Mouse (Mus musculus) kidney, embryonic 14.5 days (tissue): ENCODE data around the gene Suclg1. TPM values are rescaled to one million over a fixed set of nuclear protein-coding genes. Genes with fewer than 3 reads are reported as not detected.

Source experiments
- ATAC-seq: fragments of 200-750 bp; cut with Nextera tagmentation; 2 replicates; pipeline ENCODE4 v1.8.0; 2017; ENCODE audit warnings: moderate number of reproducible peaks, mild to moderate bottlenecking, moderate TSS enrichment, moderate library complexity; ENCODE audit not compliant: low FRiP score, low TSS enrichment
- H3K27ac ChIP-seq: fragments of 300-500 bp; sonication (generic); 2 replicates; pipeline ENCODE4 v1.5.1; 2014; ENCODE audit warnings: low read depth, mild to moderate bottlenecking, low read length, moderate library complexity, mixed read lengths
- H3K27me3 ChIP-seq: fragments of 300-500 bp; sonication (generic); 2 replicates; pipeline ENCODE4 v1.6.1; 2014; ENCODE audit warnings: mild to moderate bottlenecking, low read length; ENCODE audit not compliant: control insufficient read depth, insufficient read depth
- H3K36me3 ChIP-seq: fragments of 300-500 bp; sonication (generic); 2 replicates; pipeline ENCODE4 v1.6.1; 2014; ENCODE audit warnings: low read length, mixed read lengths; ENCODE audit not compliant: control insufficient read depth, insufficient read depth
- H3K4me1 ChIP-seq: fragments of 300-500 bp; sonication (generic); 2 replicates; pipeline ENCODE4 v1.6.1; 2014; ENCODE audit warnings: low read length, mixed read lengths; ENCODE audit not compliant: control insufficient read depth, insufficient read depth
- H3K4me2 ChIP-seq: fragments of 300-500 bp; sonication (generic); replicated peaks from 2 replicates; pipeline ENCODE4 v1.6.1; 2014; ENCODE audit warnings: low read depth, mild to moderate bottlenecking, low read length
- H3K4me3 ChIP-seq: fragments of 300-500 bp; sonication (generic); 2 replicates; pipeline ENCODE4 v1.5.1; 2014; ENCODE audit warnings: mild to moderate bottlenecking, low read length
- H3K9ac ChIP-seq: fragments of 300-500 bp; sonication (generic); 2 replicates; pipeline ENCODE4 v1.6.1; 2014; ENCODE audit warnings: low read depth, mild to moderate bottlenecking, low read length, moderate library complexity
- H3K9me3 ChIP-seq: fragments of 300-500 bp; sonication (generic); 2 replicates; pipeline ENCODE4 v1.6.1; 2016; ENCODE audit warnings: low read length; ENCODE audit not compliant: control insufficient read depth
- WGBS: fragments of 180-500 bp; shearing (Covaris S2); extraction: QIAGEN DNeasy Blood & Tissue Kit; methylation state at CpG from one replicate; pipeline ENCODE4 v1.1.7; 2014; 5-methylcytosine and 5-hydroxymethylcytosine counted together
- polyA plus RNA-seq: library from polyadenylated mRNA; unstranded; fragments of >200 nt; fragmentation: Nextera tagmentation; extraction: Ambion mirVana; gene quantifications from 2 replicates; pipeline ENCODE4 v1.2.1, GENCODE M21; 2014

Suclg1 gene
- 206 and 227 TPM in 2 replicates for polyA plus RNA-seq

DNA sequence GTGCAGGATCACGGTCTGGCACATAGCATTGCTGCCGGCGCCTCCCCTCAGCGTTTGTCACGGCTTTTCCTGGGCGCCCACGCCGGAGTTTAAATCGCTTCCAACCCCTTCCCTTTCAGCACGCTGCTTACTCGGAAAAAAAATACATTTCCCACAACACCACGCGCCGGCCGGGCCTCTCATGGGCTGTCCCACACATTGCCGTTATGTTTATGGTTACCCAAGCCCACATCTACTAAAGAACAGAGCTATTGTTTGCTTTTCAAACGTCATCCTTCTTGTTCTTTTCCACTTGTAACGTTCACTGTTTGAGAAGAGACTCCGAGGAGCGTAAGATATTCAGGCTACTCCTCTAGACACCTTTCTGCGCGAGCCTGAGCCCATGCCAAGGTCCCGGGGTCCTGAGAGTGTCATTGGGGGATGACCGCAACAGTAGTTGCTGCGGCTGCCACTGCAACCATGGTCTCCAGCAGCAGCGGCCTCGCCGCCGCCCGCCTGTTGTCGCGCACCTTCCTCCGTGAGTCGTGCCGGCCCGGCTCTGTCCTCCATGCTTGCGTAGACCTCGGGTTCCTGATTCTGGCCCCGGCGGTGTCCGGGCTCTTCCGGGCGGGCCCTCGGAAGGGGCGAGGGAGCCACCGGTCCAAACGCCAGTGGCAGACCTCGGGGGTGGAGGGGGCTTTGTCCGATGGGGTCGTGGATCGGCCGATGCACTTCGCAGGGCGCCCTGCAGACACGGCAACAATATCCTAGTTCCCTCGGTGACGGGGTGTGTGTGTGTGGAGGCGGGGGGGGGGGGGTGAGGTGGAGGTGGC, at the start of gene Suclg1:
Gene Suclg1, plus strand, starts transcription at position 146 of the 812 bp plus-strand sequence.
- whole genome bisulfite sequencing = under 1% methylated on average over 57 of the region's 58 CpGs
- ATAC-seq = peak; percentile 96
- Histone ChIP-seq H3K27me3 (no peaks in the 10 kb centered on the region), H3K4me1 (peaks cover 10% of the 10 kb centered on the region), H3K36me3 (no peaks in the 10 kb centered on the region), H3K4me2 (peak within 1 kb of the TSS; percentile 78), H3K4me3 (peak within 1 kb of the TSS; percentile 92), H3K9me3 (no peaks in the 10 kb centered on the region), H3K9ac (peak within 1 kb of the TSS; percentile 91), H3K27ac (peak within 1 kb of the TSS; percentile 71)

DNA sequence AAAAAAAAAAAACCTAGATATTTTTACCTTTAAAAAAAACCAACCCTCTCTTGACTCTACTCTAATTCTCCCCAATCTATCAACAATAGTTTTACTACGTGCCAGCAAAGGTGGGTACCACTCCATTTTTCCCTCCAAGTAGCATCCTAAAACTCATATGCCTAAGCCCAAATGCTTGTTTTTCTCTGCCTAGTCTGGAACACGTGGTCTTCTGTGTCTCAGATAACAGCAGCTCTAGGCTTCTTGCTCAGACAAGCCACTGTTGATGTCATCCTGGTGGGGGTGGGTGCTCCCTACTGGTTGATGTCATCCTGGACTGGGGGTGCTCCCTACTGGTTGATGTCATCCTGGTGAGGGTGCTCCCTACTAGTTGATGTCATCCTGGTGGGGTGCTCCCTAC, 44.5 kb upstream of the Suclg1 start:
- Histone ChIP-seq H3K4me2 (no peak overlapping the region), H3K27ac (no peak overlapping the region), H3K27me3 (no peaks in the 10 kb centered on the region), H3K4me3 (no peak overlapping the region), H3K4me1 (no peaks in the 10 kb centered on the region), H3K9me3 (no peaks in the 10 kb centered on the region), H3K36me3 (no peaks in the 10 kb centered on the region), H3K9ac (no peak overlapping the region)
- 75% methylated on average over 2 of the region's 2 CpGs for WGBS
- no peak for ATAC-seq

DNA sequence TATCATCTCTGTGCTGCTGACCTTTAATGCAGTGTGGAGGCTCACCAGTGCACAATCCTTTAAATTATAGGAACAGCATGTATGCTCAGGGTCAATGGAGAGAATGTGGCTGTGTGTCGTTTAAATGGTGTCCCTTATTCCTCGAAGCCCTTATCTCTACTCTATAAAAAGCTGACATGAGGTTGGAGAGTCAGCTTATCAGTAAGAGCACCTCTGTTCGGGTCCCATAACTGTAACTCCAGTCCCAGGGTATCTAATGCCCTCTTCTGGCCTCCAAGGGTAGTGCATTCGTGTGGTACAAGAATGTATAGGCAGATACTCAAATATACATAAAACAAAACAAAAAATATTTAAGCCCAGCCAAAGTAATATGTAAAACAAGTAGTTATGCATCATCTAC, 43.2 kb upstream of the Suclg1 start:
- Histone ChIP-seq H3K4me3 (no peak overlapping the region), H3K9ac (no peak overlapping the region), H3K27ac (no peak overlapping the region), H3K9me3 (no peaks in the 10 kb centered on the region), H3K27me3 (no peaks in the 10 kb centered on the region), H3K4me2 (no peak overlapping the region), H3K4me1 (no peaks in the 10 kb centered on the region), H3K36me3 (no peaks in the 10 kb centered on the region)
- no peak for ATAC-seq
- WGBS = 85% methylated on average over 4 of the region's 4 CpGs

DNA sequence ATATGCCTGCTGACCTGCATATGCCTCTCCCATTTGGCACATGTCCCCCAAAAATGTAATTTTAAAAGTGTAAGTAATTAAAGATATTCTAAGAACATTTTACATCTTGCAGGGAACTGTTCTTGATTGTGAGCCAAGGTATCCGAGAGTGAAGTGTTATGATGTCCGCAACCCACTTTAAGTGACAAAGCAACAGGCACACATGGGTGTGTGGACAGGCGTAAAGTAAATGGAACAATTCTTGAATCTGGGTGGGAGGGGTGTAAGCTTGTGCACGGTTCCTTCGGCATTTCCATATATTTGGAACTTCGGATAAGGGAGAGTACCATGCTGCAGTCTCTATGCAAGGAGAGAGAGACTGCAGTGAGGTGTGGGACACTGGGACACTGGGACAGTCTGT, 38.6 kb upstream of the Suclg1 start:
- H3K9ac ChIP-seq = no peak overlapping the region
- ATAC-seq = no peak
- no peaks in the 10 kb centered on the region for H3K27me3 ChIP-seq

DNA sequence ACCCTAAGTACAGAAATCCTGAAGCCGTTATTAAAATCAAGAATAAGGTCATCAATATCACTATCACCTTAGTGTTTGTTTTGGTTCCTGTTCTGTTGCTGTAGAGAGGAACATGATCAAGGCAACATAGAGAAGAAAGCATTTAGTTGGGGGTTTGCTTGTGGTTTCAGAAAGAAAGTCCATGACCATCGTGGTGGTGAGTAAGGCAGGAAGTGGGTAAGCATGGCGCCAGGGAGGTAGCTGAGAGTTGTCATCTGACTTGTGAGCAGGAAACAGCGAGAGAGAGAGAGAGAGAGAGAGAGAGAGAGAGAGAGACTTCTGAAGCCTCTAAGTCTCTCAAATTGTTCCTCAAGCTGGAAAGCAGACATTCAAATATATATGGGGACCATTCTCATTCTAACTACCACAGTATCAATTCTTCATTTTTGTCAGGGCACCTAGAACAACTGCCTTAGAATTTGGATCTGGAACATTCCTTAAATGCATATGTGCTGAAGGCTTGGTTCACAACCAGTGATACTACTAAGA, 37.7 kb upstream of the Suclg1 start:
- no peak for ATAC-seq
- H3K9ac ChIP-seq = no peak overlapping the region
- H3K4me3 ChIP-seq = no peak overlapping the region
- 81% methylated on average over 4 of the region's 4 CpGs for WGBS
- H3K27me3 ChIP-seq = no peaks in the 10 kb centered on the region
- no peaks in the 10 kb centered on the region for H3K9me3 ChIP-seq
- no peak overlapping the region for H3K27ac ChIP-seq
- H3K36me3 ChIP-seq = no peaks in the 10 kb centered on the region
- H3K4me1 ChIP-seq = no peaks in the 10 kb centered on the region
- H3K4me2 ChIP-seq = no peak overlapping the region

More for the DNA sequence above, 38.6 kb upstream of the Suclg1 start:
- 89% methylated on average over 6 of the region's 6 CpGs for WGBS
- Histone ChIP-seq H3K9me3 (no peaks in the 10 kb centered on the region), H3K27ac (no peak overlapping the region), H3K4me2 (no peak overlapping the region), H3K36me3 (no peaks in the 10 kb centered on the region), H3K4me3 (no peak overlapping the region), H3K4me1 (no peaks in the 10 kb centered on the region)

DNA sequence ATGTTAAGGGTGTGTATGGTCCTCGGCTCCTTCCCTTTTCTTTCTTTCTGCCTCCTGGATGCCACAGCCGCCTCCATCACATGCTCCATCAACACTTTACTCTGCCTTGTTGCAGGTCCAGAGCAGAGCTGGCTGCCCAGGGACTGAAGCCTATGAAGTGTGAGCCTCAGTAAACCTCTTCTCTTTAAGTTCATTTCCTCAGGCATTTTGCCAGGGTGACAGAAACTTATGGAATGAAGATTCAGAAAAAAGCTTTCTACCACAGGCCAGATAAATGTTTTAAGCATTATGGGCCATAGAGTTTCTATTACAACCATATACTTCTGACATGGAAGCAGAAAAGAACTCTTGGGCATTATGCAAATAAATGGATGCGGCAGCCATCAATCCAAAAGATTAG, 37.1 kb upstream of the Suclg1 start:
- H3K9me3 ChIP-seq = no peaks in the 10 kb centered on the region
- no peak for ATAC-seq

DNA sequence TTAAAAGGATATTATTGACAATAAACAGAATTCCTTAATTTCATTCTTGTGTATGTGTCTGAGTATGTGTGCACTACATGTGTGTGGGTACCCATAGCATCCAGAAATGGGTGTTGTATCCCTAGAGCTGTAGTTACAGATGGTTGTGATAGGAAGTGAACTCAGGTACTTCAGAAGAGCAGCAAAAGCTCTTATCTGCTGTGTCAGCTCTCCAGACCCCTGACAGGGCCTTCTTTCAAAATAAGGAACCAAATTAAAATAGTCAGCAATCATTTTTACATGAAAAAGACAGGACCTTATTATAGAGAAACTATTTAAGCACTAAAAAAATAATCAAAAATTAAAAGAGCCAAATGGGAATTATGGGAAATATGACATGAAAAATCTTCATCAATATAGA, 36.6 kb upstream of the Suclg1 start:
- H3K27ac ChIP-seq = no peak overlapping the region
- H3K9ac ChIP-seq = no peak overlapping the region
- no peaks in the 10 kb centered on the region for H3K4me1 ChIP-seq
- H3K36me3 ChIP-seq = no peaks in the 10 kb centered on the region
- ATAC-seq = no peak
- no peaks in the 10 kb centered on the region for H3K27me3 ChIP-seq
- H3K4me2 ChIP-seq = no peak overlapping the region
- no peaks in the 10 kb centered on the region for H3K9me3 ChIP-seq
- no peak overlapping the region for H3K4me3 ChIP-seq

More for the DNA sequence above, 37.1 kb upstream of the Suclg1 start:
- Histone ChIP-seq H3K27ac (no peak overlapping the region), H3K4me3 (no peak overlapping the region), H3K9ac (no peak overlapping the region), H3K4me2 (no peak overlapping the region), H3K36me3 (no peaks in the 10 kb centered on the region), H3K27me3 (no peaks in the 10 kb centered on the region), H3K4me1 (no peaks in the 10 kb centered on the region)
- 85% methylated on average over 3 of the region's 3 CpGs for WGBS

DNA sequence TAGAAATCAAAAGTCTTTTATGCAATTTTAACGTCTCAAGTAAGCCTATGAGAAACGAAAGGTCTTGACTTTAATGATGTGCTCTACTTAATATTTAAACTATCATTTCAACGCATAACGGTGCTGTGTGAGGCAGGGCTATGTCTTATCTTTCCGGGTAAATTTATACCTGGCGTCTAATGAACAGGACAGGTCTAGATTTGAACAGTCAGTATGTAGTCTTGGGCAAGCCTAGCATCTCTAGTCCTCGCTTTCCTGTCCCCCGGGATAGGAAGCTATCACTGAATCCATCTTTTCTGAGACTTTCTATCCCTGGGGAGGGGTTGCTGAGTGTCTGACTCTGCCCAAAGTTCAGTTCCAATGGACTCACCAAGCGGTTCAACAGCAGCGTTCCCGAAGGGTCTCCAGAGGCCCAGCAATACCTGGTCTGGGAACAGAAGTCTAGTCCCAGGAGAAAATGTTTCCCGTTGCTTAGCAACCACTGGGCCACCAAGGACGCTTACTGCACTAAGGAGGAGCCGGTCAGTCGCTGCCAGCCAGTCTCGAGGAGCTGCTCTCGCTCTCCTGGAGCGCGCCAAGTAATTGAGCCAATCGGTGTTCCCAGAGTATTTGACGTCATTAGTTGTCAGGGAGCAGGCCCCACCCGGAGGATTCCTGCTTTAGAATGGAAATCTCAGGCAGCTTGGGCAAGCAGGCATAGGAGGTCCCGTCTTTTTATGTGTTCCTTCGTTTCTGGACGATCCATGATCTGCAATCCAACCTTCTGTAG, 26.8 kb upstream of the Suclg1 start, which contains the start of gene Dnah6:
Gene Dnah6, minus strand, starts transcription at position 463 of the 769 bp plus-strand sequence.
- Histone ChIP-seq H3K36me3 (no peaks in the 10 kb centered on the region), H3K4me2 (peak within 1 kb of the TSS; percentile 71), H3K9ac (peak within 1 kb of the TSS; percentile 37; the same call in 1 of the 2 replicates), H3K4me1 (peaks cover 4% of the 10 kb centered on the region; the same call in 1 of the 2 replicates), H3K4me3 (peak within 1 kb of the TSS; percentile 38), H3K9me3 (no peaks in the 10 kb centered on the region), H3K27me3 (no peaks in the 10 kb centered on the region), H3K27ac (peak within 1 kb of the TSS; percentile 85; the same call in 1 of the 2 replicates)
- ATAC-seq = peak; percentile 98
- 30% methylated on average over 25 of the region's 25 CpGs for WGBS
